Comparison of ENCODE assay signal across 8 mouse cellular contexts in the genomic region with DNA sequence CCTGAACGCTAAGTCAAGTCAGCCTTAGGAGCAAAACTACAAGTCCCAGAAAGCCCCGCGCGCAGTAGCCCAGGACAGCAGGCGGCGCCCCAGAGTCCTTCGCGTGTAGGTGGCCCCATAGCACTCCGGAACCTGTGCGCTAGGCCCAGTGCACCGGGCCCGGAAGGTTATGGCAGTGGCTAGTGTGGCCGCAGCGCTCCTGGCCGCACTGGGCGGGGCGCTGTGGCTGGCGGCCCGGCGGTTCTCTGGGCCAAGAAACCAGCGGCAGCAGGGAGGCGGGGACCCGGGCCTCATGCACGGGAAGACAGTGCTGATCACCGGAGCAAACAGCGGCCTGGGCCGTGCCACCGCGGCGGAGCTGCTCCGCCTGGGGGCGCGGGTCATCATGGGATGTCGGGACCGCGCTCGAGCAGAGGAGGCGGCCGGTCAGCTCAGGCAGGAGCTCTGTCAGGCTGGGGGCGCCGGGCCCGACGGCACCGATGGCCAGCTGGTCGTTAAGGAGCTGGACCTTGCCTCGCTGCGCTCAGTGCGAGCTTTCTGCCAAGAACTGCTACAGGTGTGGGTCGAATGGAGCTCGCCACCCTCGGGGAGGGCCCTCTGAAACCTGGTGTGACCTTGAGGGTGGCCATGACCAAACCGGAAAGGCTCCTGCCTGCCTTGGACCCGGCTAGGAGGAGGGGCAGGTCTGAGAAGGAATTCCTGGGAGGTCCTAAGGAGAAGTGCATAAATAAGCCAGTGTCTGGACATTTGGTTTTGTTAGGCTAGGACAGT. TPM values are rescaled to one million over a fixed set of nuclear protein-coding genes. Genes with fewer than 3 reads are reported as not detected.
DNase-seq lines count a peak whose midpoint lies in the region; ATAC-seq and TF ChIP-seq lines count a peak whose summit lies in the region.

A gene (plus strand): TSS at position 102 of the 771 bp plus-strand sequence.

- peak; percentile 99 for ATAC-seq in forebrain, embryonic 16.5 days
- ATAC-seq in lung, embryonic 14.5 days (ENCODE audit: insufficient read depth): peak; percentile 99

- in situ Hi-C loops in ES-E14 (cut with MboI; ENCODE audit: low sequenced_read_pairs in 2 of 2, unreplicated experiment in 2 of 2): no loop called here

- no peaks in the 10 kb centered on the region for H3K27me3 ChIP-seq in forebrain, embryonic 16.5 days (replicated peaks; ENCODE audit: control insufficient read depth, insufficient read depth, low read length)
- H3K27me3 ChIP-seq in lung, embryonic 14.5 days (ENCODE audit: insufficient read depth, low read length): no peaks in the 10 kb centered on the region
- H3K27me3 ChIP-seq in thymus, adult 2 months (ENCODE audit: control insufficient read depth, insufficient read depth, low read length): no peaks in the 10 kb centered on the region

- peak; percentile 69 for DNase-seq in ES-E14 (ENCODE audit: low read depth, low spot score)
- DNase-seq in cerebellum, adult 18-20 months: peak; percentile 97 to 98
- peak; percentile 96 to 97 for DNase-seq in heart, postnatal 36 days
- DNase-seq in layer of hippocampus, adult 2 months (ENCODE audit: low spot score in 2 of 2): peak; percentile 94 to 95
- peak; percentile 97 for DNase-seq in lung, embryonic 14.5 days
- DNase-seq in thymus, adult 2 months: peak; percentile 96

- H3K4me1 ChIP-seq in ES-E14 (ENCODE audit: control insufficient read depth in 2 of 2, insufficient read depth in 2 of 2, low read length in 2 of 2, poor library complexity in 1 of 2): no peaks in the 10 kb centered on the region
- H3K4me1 ChIP-seq in forebrain, embryonic 16.5 days (replicated peaks; ENCODE audit: control insufficient read depth, insufficient read depth, low read length): peaks cover 6% of the 10 kb centered on the region; the same call in 1 of the 2 replicates
- H3K4me1 ChIP-seq in lung, embryonic 14.5 days (ENCODE audit: insufficient read depth): 0 out of 2 replicates have a peak, but pooled peaks cover 5% of the 10 kb centered on the region
- H3K4me1 ChIP-seq in olfactory bulb, adult 2 months (ENCODE audit: control insufficient read depth, insufficient read depth, low read length): no peaks in the 10 kb centered on the region
- H3K4me1 ChIP-seq in thymus, adult 2 months (replicated peaks; ENCODE audit: control insufficient read depth, insufficient read depth, low read length): no peaks in the 10 kb centered on the region

- H3K36me3 ChIP-seq in ES-E14 (ENCODE audit: control insufficient read depth, insufficient read depth, low read length, poor library complexity, severe bottlenecking): no peaks in the 10 kb centered on the region
- H3K36me3 ChIP-seq in forebrain, embryonic 16.5 days (ENCODE audit: control insufficient read depth, insufficient read depth): 0 out of 2 replicates have a peak, but pooled peaks cover 5% of the 10 kb centered on the region
- H3K36me3 ChIP-seq in lung, embryonic 14.5 days (ENCODE audit: insufficient read depth): peaks cover 4% of the 10 kb centered on the region; the same call in 1 of the 2 replicates
- no peaks in the 10 kb centered on the region for H3K36me3 ChIP-seq in thymus, adult 2 months (ENCODE audit: control insufficient read depth, insufficient read depth, low read length)

- intact Hi-C loops in heart, postnatal 36 days (cut with DNase I): loop anchor here (1.0 to 5.0 kb wide), 4 partner anchors 48 to 1359 kb away; a partner anchor contains a TSS

- peak within 1 kb of the TSS; percentile 58 for H3K4me2 ChIP-seq in forebrain, embryonic 16.5 days (ENCODE audit: low read length)
- H3K4me2 ChIP-seq in lung, embryonic 14.5 days: peak within 1 kb of the TSS; percentile 74

- under 1% methylated on average over 52 of the region's 53 CpGs for WGBS in forebrain, embryonic 16.5 days
- WGBS in lung, embryonic 14.5 days: under 1% methylated on average over 53 of the region's 53 CpGs
- WGBS in olfactory bulb, adult 2 months: under 1% methylated on average over 53 of the region's 53 CpGs
- under 1% methylated on average over 53 of the region's 53 CpGs for WGBS in thymus, adult 2 months

- peak; percentile 84 for TF ChIP-seq POLR2A in olfactory bulb, adult 2 months (IDR thresholded peaks at IDR 0.05; ENCODE audit: insufficient read depth, low read depth, low read length)
- peak; percentile 86 for TF ChIP-seq POLR2A in thymus, adult 2 months (IDR thresholded peaks at IDR 0.05; ENCODE audit: control insufficient read depth, extremely low read depth, insufficient read depth, low read length, poor library complexity)

- peak within 1 kb of the TSS; percentile 82 to 85 for H3K4me3 ChIP-seq in ES-E14 (ENCODE audit: insufficient read depth in 1 of 2, low read depth in 1 of 2, low read length in 2 of 2, poor library complexity in 1 of 2, severe bottlenecking in 1 of 2)
- H3K4me3 ChIP-seq in forebrain, embryonic 16.5 days (replicated peaks; ENCODE audit: low read length): peak within 1 kb of the TSS; percentile 78
- H3K4me3 ChIP-seq in layer of hippocampus, adult 2 months: peak within 1 kb of the TSS; percentile 97
- H3K4me3 ChIP-seq in lung, embryonic 14.5 days (ENCODE audit: low read depth, low read length): peak within 1 kb of the TSS; percentile 75
- peak within 1 kb of the TSS; percentile 97 for H3K4me3 ChIP-seq in olfactory bulb, adult 2 months (ENCODE audit: insufficient read depth, low read depth, low read length)
- peak within 1 kb of the TSS; percentile 86 for H3K4me3 ChIP-seq in thymus, adult 2 months (ENCODE audit: control insufficient read depth, insufficient read depth, low read length)

- no peaks in the 10 kb centered on the region for H3K9me3 ChIP-seq in ES-E14 (ENCODE audit: control insufficient read depth, insufficient read depth, low read depth, low read length)
- H3K9me3 ChIP-seq in forebrain, embryonic 16.5 days (ENCODE audit: control insufficient read depth, low read length): no peaks in the 10 kb centered on the region
- no peaks in the 10 kb centered on the region for H3K9me3 ChIP-seq in lung, embryonic 14.5 days (ENCODE audit: low read depth, low read length)

- H3K27ac ChIP-seq in ES-E14 (ENCODE audit: insufficient read depth, low read depth, low read length, poor library complexity, severe bottlenecking): peak within 1 kb of the TSS; percentile 61; the same call in 1 of the 2 replicates
- H3K27ac ChIP-seq in forebrain, embryonic 16.5 days (ENCODE audit: low read length): peak within 1 kb of the TSS; percentile 79
- H3K27ac ChIP-seq in layer of hippocampus, adult 2 months: peak within 1 kb of the TSS; percentile 99
- H3K27ac ChIP-seq in lung, embryonic 14.5 days (ENCODE audit: low read depth): peak within 1 kb of the TSS; percentile 95
- peak within 1 kb of the TSS; percentile 93 for H3K27ac ChIP-seq in olfactory bulb, adult 2 months (ENCODE audit: insufficient read depth, low read depth, low read length)
- H3K27ac ChIP-seq in thymus, adult 2 months (ENCODE audit: control insufficient read depth, insufficient read depth, low read length): peak within 1 kb of the TSS; percentile 8; the same call in 1 of the 2 replicates

- H3K9ac ChIP-seq in ES-E14 (ENCODE audit: insufficient read depth, low read depth, low read length, poor library complexity, severe bottlenecking): peak within 1 kb of the TSS; percentile 89
- peak within 1 kb of the TSS; percentile 87 for H3K9ac ChIP-seq in forebrain, embryonic 16.5 days (replicated peaks; ENCODE audit: low read depth, low read length)
- H3K9ac ChIP-seq in lung, embryonic 14.5 days: peak within 1 kb of the TSS; percentile 93

- peak; percentile 87 for TF ChIP-seq CTCF in layer of hippocampus, adult 2 months (conservative IDR thresholded peaks at IDR 0.05)
- TF ChIP-seq CTCF in lung, embryonic 14.5 days (IDR thresholded peaks at IDR 0.05; ENCODE audit: low read depth): peak; percentile 73
- TF ChIP-seq CTCF in olfactory bulb, adult 2 months (IDR thresholded peaks at IDR 0.05; ENCODE audit: insufficient read depth, low read depth, low read length): peak; percentile 49; the same call in 1 of the 2 replicates
- peak; percentile 64; the same call in 1 of the 2 replicates for TF ChIP-seq CTCF in thymus, adult 2 months (IDR thresholded peaks at IDR 0.05; ENCODE audit: borderline replicate concordance, control insufficient read depth, extremely low read depth, insufficient read depth, low read length, poor library complexity)

TF ChIP-seq in ES-E14, 5 proteins besides CTCF, POLR2A, EP300 and RAD21:
- TF ChIP-seq HCFC1 (IDR thresholded peaks at IDR 0.05; ENCODE audit: borderline replicate concordance, insufficient read depth, low read length): peak; percentile 96
- no peak for TF ChIP-seq ZC3H11A (IDR thresholded peaks at IDR 0.05; ENCODE audit: borderline replicate concordance, low read depth, low read length)

RNA-seq across cellular contexts. Expression of the gene that starts here (rescaled TPM):
- total RNA-seq in ES-E14 (2012; rRNA removed): 4.5 and 5.7 TPM in 2 replicates
- 38.0 and 38.8 TPM in 2 replicates for polyA plus RNA-seq in forebrain, embryonic 16.5 days (2015; fragmentation: Nextera tagmentation; extraction: Ambion mirVana)
- 10 to 100 TPM; 52.3 to 53.3 TPM for total RNA-seq in heart, postnatal 36 days (2021)
- 10 to 100 TPM; 35.8 to 39.7 TPM for total RNA-seq in layer of hippocampus, adult 2 months (2021)
- polyA plus RNA-seq in lung, embryonic 14.5 days (2014; fragmentation: Nextera tagmentation; extraction: Ambion mirVana): 28.9 and 30.3 TPM in 2 replicates
- not detected in 2 replicates for polyA plus RNA-seq in olfactory bulb, adult 2 months (2012; ENCODE audit: insufficient read depth, insufficient read length, low replicate concordance, missing spikeins)
- 11.0 and 11.5 TPM in 2 replicates for polyA plus RNA-seq in thymus, adult 2 months (2012; rRNA removed)

Comparison
In these comparisons a context has a peak if more than half of its experiments do, and no peak if none do; other contexts are left out.
1. Peak in every context shown above with its lines: DNase-seq, ATAC-seq, H3K4me3 ChIP-seq and H3K27ac ChIP-seq.
2. RNA of the gene that starts here (polyA plus RNA-seq): 38.0 to 38.8 TPM in forebrain, embryonic 16.5 days, 28.9 to 30.3 TPM in lung, embryonic 14.5 days and 11.0 to 11.5 TPM in thymus, adult 2 months; not detected in olfactory bulb, adult 2 months; every median in the first group is over 10 times any median in the second.
3. H3K27ac ChIP-seq: peak in every context shown above with its lines; median percentile 99 in layer of hippocampus, adult 2 months; 95 in lung, embryonic 14.5 days; 93 in olfactory bulb, adult 2 months; 79 in forebrain, embryonic 16.5 days; 61 in ES-E14; 8 in thymus, adult 2 months.